Mouse (Mus musculus) olfactory bulb, adult 2 months (tissue): ENCODE measurements around the gene Ltbp4.

Experiments used
- CTCF ChIP-seq: fragments of 200-500 bp; IDR thresholded peaks from 2 replicates; pipeline ENCODE4 v1.5.1; 2012; ENCODE audit warnings: low read depth, mild to moderate bottlenecking, low read length, moderate library complexity; ENCODE audit not compliant: insufficient read depth
- POLR2A ChIP-seq: fragments of 200-500 bp; IDR thresholded peaks from 2 replicates; pipeline ENCODE4 v1.6.1; 2012; ENCODE audit warnings: mild to moderate bottlenecking, low read depth, low read length, moderate library complexity; ENCODE audit not compliant: insufficient read depth

DNA sequence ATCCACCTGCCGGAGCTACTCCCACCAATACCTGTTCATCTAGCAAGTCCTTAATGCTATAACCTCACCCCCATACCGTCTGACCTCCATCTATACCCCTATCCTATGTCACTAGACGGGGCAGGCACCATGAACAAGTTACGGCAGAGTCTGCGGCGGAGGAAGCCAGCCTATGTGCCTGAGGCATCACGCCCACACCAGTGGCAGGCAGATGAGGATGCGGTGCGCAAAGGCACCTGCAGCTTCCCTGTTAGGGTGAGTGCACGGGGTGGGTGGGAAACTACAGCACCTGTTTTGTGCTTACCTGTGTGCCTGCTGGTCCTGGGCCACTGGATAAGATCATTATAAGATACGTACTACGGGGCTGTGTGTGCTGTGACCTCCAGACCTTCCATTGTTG, 72.7 kb downstream of the Ltbp4 start:
- TF ChIP-seq POLR2A (no peak), CTCF (no peak)
